In genomic region chr8:121119635-121120455, GRCm38 (mm10) we compare ENCODE assay signal across 10 mouse cellular contexts. TPM values are rescaled to one million over a fixed set of nuclear protein-coding genes. Genes with fewer than 3 reads are reported as not detected.
DNase-seq lines count a peak whose midpoint lies in the region; ATAC-seq and TF ChIP-seq lines count a peak whose summit lies in the region.
"Had no signal": no experiment of that assay in that cellular context is flagged by ENCODE, and none has a peak within 500 bp of the region (broad histone marks: within the 10 kb centered on the region; RNA-seq: fewer than 3 reads in every experiment).

No protein-coding gene starts in this region.

- no peaks in the 10 kb centered on the region for H3K4me1 ChIP-seq in lung, embryonic 14.5 days (ENCODE audit: insufficient read depth)
- H3K4me1 ChIP-seq in hindbrain, embryonic 12.5 days: peaks cover 13% of the 10 kb centered on the region
- peaks cover 21% of the 10 kb centered on the region for H3K4me1 ChIP-seq in neural tube, embryonic 12.5 days

- H3K4me2 ChIP-seq in lung, embryonic 14.5 days: peak overlapping the region; percentile 97
- H3K4me2 ChIP-seq in hindbrain, embryonic 12.5 days (replicated peaks): peak overlapping the region; percentile 34
- peak overlapping the region; percentile 38 for H3K4me2 ChIP-seq in neural tube, embryonic 12.5 days (replicated peaks)

- DNase-seq in heart, adult 11 months: peak; percentile 94
- DNase-seq in heart, postnatal 25 days (ENCODE audit: low spot score): no peak
- DNase-seq in lung, embryonic 14.5 days: no peak
- DNase-seq in lung, postnatal 10 days: no peak
- no peak for DNase-seq in thymus, postnatal 25 days
- DNase-seq in gastrocnemius, postnatal 14 days: no peak
- DNase-seq: cerebellum, postnatal 36 days had no signal

- peak overlapping the region; percentile 26; the same call in 1 of the 2 replicates for H3K9ac ChIP-seq in lung, embryonic 14.5 days
- peak overlapping the region; percentile 42 for H3K9ac ChIP-seq in hindbrain, embryonic 12.5 days
- no peak overlapping the region for H3K9ac ChIP-seq in neural tube, embryonic 12.5 days

- no peak for ATAC-seq in lung, embryonic 14.5 days (ENCODE audit: insufficient read depth)
- ATAC-seq in hindbrain, embryonic 12.5 days (ENCODE audit: low FRiP score): no peak
- ATAC-seq in neural tube, embryonic 12.5 days (ENCODE audit: low FRiP score, low read depth): no peak

- WGBS in lung, embryonic 14.5 days: 36% methylated on average over 12 of the region's 12 CpGs
- 3% methylated on average over 12 of the region's 12 CpGs for WGBS in hindbrain, embryonic 12.5 days
- WGBS in neural tube, embryonic 12.5 days: 2% methylated on average over 12 of the region's 12 CpGs

- no peaks in the 10 kb centered on the region; the same call in 1 of the 2 replicates for H3K9me3 ChIP-seq in lung, embryonic 14.5 days (ENCODE audit: low read depth, low read length)
- H3K9me3 ChIP-seq in hindbrain, embryonic 12.5 days (replicated peaks): peaks cover 9% of the 10 kb centered on the region; the same call in 1 of the 2 replicates
- H3K9me3 ChIP-seq in neural tube, embryonic 12.5 days: 0 out of 2 replicates have a peak, but pooled peaks cover 3% of the 10 kb centered on the region

- no peaks in the 10 kb centered on the region for H3K36me3 ChIP-seq in lung, embryonic 14.5 days (ENCODE audit: insufficient read depth)
- no peaks in the 10 kb centered on the region for H3K36me3 ChIP-seq in hindbrain, embryonic 12.5 days
- no peaks in the 10 kb centered on the region for H3K36me3 ChIP-seq in neural tube, embryonic 12.5 days

- H3K27ac ChIP-seq in lung, embryonic 14.5 days (ENCODE audit: low read depth): no peak overlapping the region
- H3K27ac ChIP-seq in hindbrain, embryonic 12.5 days: no peak overlapping the region
- H3K27ac ChIP-seq in neural tube, embryonic 12.5 days: no peak overlapping the region

- peak overlapping the region; percentile 60; the same call in 1 of the 2 replicates for H3K4me3 ChIP-seq in lung, embryonic 14.5 days (ENCODE audit: low read depth, low read length)
- peak overlapping the region; percentile 46 for H3K4me3 ChIP-seq in hindbrain, embryonic 12.5 days
- peak overlapping the region; percentile 32 for H3K4me3 ChIP-seq in neural tube, embryonic 12.5 days

- peaks cover 95% of the 10 kb centered on the region for H3K27me3 ChIP-seq in lung, embryonic 14.5 days (ENCODE audit: insufficient read depth, low read length)
- peaks cover 96% of the 10 kb centered on the region for H3K27me3 ChIP-seq in hindbrain, embryonic 12.5 days
- peaks cover 98% of the 10 kb centered on the region for H3K27me3 ChIP-seq in neural tube, embryonic 12.5 days (replicated peaks)

- intact Hi-C loops in heart, postnatal 25 days (cut with DNase I): no loop called here
- intact Hi-C loops in gastrocnemius, postnatal 14 days (cut with DNase I; ENCODE audit: low total_unique reads): loop anchor here (10.0 kb wide), 1 partner anchor 95 kb away; no protein-coding TSS in a partner anchor

- no peak for TF ChIP-seq CTCF in lung, embryonic 14.5 days (IDR thresholded peaks at IDR 0.05; ENCODE audit: low read depth)

RNA-seq across cellular contexts. Expression of gene Foxc2, which starts 3.9 kb away (rescaled TPM):
- total RNA-seq in heart, postnatal 25 days (2021): 1 to 10 TPM; 2.0 to 2.2 TPM
- polyA plus RNA-seq in lung, embryonic 14.5 days (2014; fragmentation: Nextera tagmentation; extraction: Ambion mirVana): 1.1 and 1.9 TPM in 2 replicates
- 22.7 and 25.4 TPM in 2 replicates for polyA plus RNA-seq in hindbrain, embryonic 12.5 days (2016; fragmentation: Nextera tagmentation; extraction: Ambion mirVana)
- polyA plus RNA-seq in neural tube, embryonic 12.5 days (2016; fragmentation: Nextera tagmentation; extraction: Ambion mirVana): 17.0 and 20.9 TPM in 2 replicates
- total RNA-seq in gastrocnemius, postnatal 14 days (2021): under 1 TPM; 0.33 to 0.45 TPM

RNA-seq across cellular contexts. Expression of gene Foxl1, which starts 7.9 kb away (rescaled TPM):
- under 1 TPM in 1 of 2 experiments, not detected in 1; 0.16 TPM for total RNA-seq in heart, postnatal 25 days (2021)
- 6.8 and 7.9 TPM in 2 replicates for polyA plus RNA-seq in lung, embryonic 14.5 days (2014; fragmentation: Nextera tagmentation; extraction: Ambion mirVana)
- polyA plus RNA-seq in hindbrain, embryonic 12.5 days (2016; fragmentation: Nextera tagmentation; extraction: Ambion mirVana): 1.8 and 2.2 TPM in 2 replicates
- polyA plus RNA-seq in neural tube, embryonic 12.5 days (2016; fragmentation: Nextera tagmentation; extraction: Ambion mirVana): 1.1 and 1.6 TPM in 2 replicates
- total RNA-seq in gastrocnemius, postnatal 14 days (2021): under 1 TPM in 1 of 2 experiments, not detected in 1; 0.10 TPM
- polyA plus RNA-seq: testis, adult 2 months had no signal

RNA-seq across cellular contexts. Expression of gene Mthfsd, which starts 11.7 kb away (rescaled TPM):
- total RNA-seq in heart, postnatal 25 days (2021): 10 to 100 TPM; 13.2 to 14.2 TPM
- polyA plus RNA-seq in lung, embryonic 14.5 days (2014; fragmentation: Nextera tagmentation; extraction: Ambion mirVana): 57.6 and 63.1 TPM in 2 replicates
- polyA plus RNA-seq in hindbrain, embryonic 12.5 days (2016; fragmentation: Nextera tagmentation; extraction: Ambion mirVana): 60.0 and 69.3 TPM in 2 replicates
- polyA plus RNA-seq in neural tube, embryonic 12.5 days (2016; fragmentation: Nextera tagmentation; extraction: Ambion mirVana): 67.3 and 70.0 TPM in 2 replicates
- total RNA-seq in gastrocnemius, postnatal 14 days (2021): 10 to 100 TPM; 12.5 to 13.0 TPM

RNA-seq across cellular contexts. Expression of gene Foxf1, which starts 35.7 kb away (rescaled TPM):
- under 1 TPM in 1 of 2 experiments, not detected in 1; 0.20 TPM for total RNA-seq in heart, postnatal 25 days (2021)
- 167 and 180 TPM in 2 replicates for polyA plus RNA-seq in lung, embryonic 14.5 days (2014; fragmentation: Nextera tagmentation; extraction: Ambion mirVana)
- 2.0 and 3.2 TPM in 2 replicates for polyA plus RNA-seq in hindbrain, embryonic 12.5 days (2016; fragmentation: Nextera tagmentation; extraction: Ambion mirVana)
- 4.2 and 5.5 TPM in 2 replicates for polyA plus RNA-seq in neural tube, embryonic 12.5 days (2016; fragmentation: Nextera tagmentation; extraction: Ambion mirVana)
- total RNA-seq in gastrocnemius, postnatal 14 days (2021): under 1 TPM; 0.14 to 0.18 TPM

Comparison
In these comparisons a context has a peak if more than half of its experiments do, and no peak if none do; other contexts are left out.
1. H3K4me2 ChIP-seq: peak in every context shown above with its lines; median percentile 97 in lung, embryonic 14.5 days; 38 in neural tube, embryonic 12.5 days; 34 in hindbrain, embryonic 12.5 days.